Mouse (Mus musculus): Measurements from ENCODE around the gene Pqlc2. TPM values are rescaled to one million over a fixed set of nuclear protein-coding genes. Genes with fewer than 3 reads are reported as not detected.
A peak's percentile ranks its signal among the peaks of the same experiment; 100 is the strongest.

Gene Pqlc2
- 10 to 100 TPM; 12.3 to 18.9 (median 14.4) TPM for total RNA-seq (2022)

GRCm38 (mm10) chr4:139310171-139310898, at the start of gene Pqlc2, which contains the start of gene Akr7a5:
TSS of gene Pqlc2 (minus strand) at chr4:139310708.
TSS of gene Akr7a5 (plus strand) at chr4:139310744.
- DNase-seq (ENCODE audit: low spot score in 2 of 2) = peak; percentile 95 to 96

- DNase-seq (ENCODE audit: low spot score in 2 of 2) = no peak
Observed at GRCm38 (mm10) chr4:139357211-139357610, 46.7 kb upstream of the Pqlc2 start.

GRCm38 (mm10) chr4:139352832-139353231, 42.3 kb upstream of the Pqlc2 start:
- DNase-seq (ENCODE audit: low spot score in 2 of 2) = no peak

- peak; percentile 76 to 84 for DNase-seq (ENCODE audit: low spot score in 2 of 2)
Observed at GRCm38 (mm10) chr4:139351931-139352711, 41.6 kb upstream of the Pqlc2 start, which contains the start of the genes Mrto4, Emc1 and Ubr4. TSS of gene Mrto4 (minus strand) at chr4:139352576. TSS of gene Emc1 (plus strand) at chr4:139352587. TSS of gene Ubr4 (plus strand) at chr4:139352609.

DNA sequence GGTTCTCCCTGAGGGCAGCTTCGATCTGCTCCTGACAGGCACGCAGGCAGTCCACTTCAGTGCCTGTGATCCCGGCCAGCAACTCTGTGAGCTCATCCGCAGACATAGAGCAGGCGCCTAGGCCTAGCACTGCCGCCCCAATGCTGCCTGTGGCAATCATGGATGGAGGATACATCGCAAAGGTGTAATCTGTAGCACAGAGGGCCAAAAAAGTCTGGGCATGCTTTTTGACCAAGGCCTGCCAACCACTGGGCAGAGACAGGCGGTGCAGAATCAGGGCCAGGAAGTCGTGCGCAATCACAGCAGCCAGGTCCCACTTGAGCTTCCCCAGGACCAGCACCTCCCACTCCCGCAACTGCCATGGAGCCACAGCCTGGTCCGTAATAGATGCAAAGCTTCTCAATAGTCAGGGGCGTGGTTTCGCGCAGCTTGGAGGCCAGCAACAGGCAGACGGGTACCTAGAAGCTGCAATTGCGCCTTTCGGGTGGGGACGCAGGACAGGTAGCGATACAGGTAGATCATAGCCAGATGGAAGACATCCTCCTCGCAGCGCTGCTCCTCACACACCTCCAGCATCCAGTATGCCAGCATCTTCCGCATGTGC, 35.0 kb upstream of the Pqlc2 start:
- no peak for DNase-seq (ENCODE audit: low spot score in 2 of 2)

DNA sequence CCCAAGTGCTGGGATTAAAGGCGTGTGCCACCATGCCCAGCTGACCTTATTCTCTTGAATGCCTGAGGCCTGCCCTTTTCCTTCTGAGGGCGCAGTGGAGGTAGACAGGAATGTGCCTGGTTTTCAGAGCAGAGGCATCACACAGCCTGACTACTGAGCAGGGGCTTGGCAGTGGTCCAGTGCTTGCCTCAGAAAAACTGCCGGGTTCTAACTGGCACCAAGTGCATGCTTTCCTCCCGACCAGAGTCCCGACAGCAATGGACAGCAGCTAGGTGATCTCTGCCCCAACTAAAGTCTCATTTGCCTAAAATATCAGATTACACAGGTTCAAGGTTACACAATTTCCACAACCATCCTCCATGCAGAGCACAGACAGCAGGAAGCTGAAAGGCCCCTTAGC, 33.2 kb upstream of the Pqlc2 start:
- DNase-seq (ENCODE audit: low spot score in 2 of 2) = no peak

- no peak for DNase-seq (ENCODE audit: low spot score in 2 of 2)
Observed at GRCm38 (mm10) chr4:139341556-139342233, 31.2 kb upstream of the Pqlc2 start.

DNA sequence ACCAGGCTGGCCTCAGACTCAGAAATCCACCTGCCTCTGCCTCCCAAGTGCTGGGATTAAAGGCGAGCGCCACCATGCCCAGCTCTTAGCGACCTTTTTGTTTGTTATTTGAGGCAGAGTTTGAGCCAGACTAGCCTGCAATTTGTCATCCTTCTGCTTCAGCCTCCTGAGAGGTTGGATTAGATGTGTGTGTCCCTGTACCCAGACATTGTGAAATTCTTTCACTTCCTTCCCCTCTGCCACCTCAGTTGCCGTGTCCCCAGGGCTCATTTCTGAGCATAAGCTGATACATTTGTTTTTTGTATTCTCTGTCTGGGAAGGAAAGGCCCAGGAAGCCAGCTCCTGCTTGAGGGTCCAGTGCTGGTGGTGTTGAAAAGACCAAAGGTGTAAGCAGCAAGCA, 30.3 kb upstream of the Pqlc2 start:
- no peak for DNase-seq (ENCODE audit: low spot score in 2 of 2)

DNA sequence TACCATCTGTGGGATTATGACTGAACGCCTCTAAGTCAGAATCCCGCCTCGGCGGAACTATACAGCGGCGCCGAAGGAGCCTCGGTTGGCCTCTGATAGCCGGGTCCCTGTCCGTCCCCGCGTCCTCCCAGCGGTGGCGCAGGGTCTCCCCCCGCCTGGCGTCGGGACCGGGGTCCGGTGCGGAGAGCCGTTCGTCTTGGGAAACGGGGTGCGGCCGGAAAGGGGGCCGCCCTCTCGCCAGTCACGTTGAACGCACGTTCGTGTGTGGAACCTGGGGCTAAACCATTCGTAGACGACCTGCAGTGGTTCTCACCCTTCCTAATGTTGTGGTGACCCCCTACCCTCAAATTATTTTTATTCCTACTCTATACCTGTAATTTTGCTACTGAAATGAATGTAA, 27.6 kb upstream of the Pqlc2 start:
- DNase-seq (ENCODE audit: low spot score in 2 of 2) = no peak

GRCm38 (mm10) chr4:139336822-139337483, 26.4 kb upstream of the Pqlc2 start:
- DNase-seq (ENCODE audit: low spot score in 2 of 2) = peak in 1 of 2 experiments; percentile 30

GRCm38 (mm10) chr4:139335507-139335906, 25.0 kb upstream of the Pqlc2 start:
- no peak for DNase-seq (ENCODE audit: low spot score in 2 of 2)

DNA sequence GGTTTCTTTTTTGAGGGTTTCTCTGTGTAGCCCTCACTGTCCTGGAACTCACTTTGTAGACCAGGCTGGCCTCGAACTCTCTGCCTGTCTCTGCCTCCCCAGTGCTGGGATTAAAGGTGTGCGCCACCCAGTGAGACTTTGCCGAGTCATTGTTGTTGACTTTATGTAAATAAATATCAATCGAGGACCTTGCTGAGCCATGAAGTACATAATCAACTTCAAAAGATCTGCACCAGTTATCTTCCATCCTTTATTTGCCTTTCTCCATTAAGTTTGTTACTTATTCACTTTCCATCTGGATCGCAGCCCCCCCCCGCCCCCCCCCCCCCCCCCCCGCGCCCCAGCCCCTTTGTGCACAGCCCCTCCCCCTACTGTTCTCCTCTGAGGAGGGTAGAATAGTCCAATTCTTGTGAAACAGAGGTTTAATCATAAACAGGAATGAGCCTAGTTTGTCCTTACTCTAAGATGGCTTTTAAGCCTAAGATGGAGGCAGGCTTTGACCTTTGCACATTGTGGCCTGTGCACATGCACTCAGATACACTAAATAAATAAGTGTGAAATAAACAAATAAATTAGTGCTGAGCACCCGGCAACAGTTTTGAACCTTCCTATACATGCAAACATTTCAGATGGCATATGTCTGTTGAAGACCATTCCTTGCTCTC, 24.3 kb upstream of the Pqlc2 start:
- DNase-seq (ENCODE audit: low spot score in 2 of 2) = no peak

DNA sequence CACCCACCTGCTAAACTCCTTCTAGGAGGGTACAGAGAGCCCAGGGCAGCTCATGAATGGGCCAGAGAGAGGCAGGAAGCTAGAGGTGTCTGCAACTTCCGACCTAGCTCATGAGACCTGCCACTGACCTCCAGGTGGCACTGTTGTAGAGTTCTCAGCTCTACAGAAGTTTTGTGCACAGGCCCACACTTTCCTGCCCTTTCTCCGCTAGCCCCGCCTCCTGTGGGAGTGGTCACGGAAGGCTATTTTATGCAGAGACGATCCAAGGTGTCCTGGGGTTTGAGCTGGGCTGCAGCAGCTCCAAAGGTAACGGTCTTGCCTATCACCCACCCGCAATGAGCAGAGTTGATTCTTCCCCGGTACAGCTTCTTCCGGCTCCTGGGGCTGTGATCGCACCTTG, 20.1 kb upstream of the Pqlc2 start:
- DNase-seq (ENCODE audit: low spot score in 2 of 2) = no peak

DNA sequence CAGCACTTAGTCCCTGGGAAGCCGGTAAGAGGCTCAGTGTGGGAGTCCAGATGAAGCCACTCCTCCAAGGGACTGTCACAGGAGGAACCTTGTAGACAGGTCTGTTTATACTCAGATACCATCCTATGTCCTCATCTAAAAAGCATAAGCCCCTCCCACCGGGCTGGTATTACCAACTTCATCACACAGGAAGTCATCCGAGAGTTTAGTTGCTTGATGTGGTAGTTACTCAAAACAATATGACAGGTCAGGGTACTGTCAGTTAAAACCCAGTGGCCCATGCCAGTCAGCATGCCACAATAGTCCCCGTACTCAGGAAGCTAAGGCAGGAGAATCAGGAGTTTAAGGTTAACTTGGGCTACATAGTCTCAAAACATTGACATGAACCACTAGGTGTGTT, 9.2 kb upstream of the Pqlc2 start:
- DNase-seq (ENCODE audit: low spot score in 2 of 2) = no peak

DNA sequence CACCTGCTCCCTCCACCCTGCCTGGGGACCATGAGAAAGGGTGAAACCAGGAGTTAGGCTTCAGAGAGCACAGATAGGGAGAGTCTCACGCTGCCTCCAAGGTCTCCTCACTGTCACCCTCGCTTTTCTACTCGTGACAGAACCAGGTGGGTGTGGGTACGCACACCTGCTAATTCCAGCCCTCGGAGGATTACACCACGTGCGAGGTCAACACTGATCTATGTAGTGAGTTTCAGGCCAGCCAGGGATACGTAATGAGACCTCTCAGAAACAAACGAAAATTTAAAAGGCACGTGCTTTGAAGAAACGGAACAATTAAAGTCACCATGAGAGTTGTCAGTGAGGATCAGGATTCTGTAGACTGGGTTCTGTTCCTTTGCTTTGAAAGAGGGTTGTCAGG, 7.9 kb upstream of the Pqlc2 start:
- no peak for DNase-seq (ENCODE audit: low spot score in 2 of 2)

GRCm38 (mm10) chr4:139312632-139313031, 2.1 kb upstream of the Pqlc2 start:
- DNase-seq (ENCODE audit: low spot score in 2 of 2) = no peak

DNA sequence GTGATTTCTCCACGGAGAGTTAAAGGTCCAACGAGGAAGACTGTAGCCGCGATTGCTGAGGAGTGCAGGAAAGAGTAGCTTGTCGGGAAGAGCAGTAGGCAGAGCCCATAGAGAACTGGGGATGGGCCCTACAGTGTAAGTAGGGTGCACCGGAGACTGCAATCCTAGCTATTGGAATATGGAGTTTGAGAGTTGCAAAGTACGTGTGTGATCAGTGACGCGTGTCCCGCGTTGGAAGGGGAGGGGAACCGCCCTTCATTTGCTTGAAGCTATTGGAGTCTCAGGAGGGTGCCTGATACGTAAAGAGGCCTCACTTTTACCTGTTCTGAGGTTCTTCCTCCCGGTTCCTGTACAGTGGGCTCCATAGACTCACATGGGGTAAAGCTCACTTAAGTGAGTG, 1.2 kb upstream of the Pqlc2 start:
- no peak for DNase-seq (ENCODE audit: low spot score in 2 of 2)

GRCm38 (mm10) chr4:139310899-139311701, 592 bp upstream of the Pqlc2 start:
- no peak for DNase-seq (ENCODE audit: low spot score in 2 of 2)

DNA sequence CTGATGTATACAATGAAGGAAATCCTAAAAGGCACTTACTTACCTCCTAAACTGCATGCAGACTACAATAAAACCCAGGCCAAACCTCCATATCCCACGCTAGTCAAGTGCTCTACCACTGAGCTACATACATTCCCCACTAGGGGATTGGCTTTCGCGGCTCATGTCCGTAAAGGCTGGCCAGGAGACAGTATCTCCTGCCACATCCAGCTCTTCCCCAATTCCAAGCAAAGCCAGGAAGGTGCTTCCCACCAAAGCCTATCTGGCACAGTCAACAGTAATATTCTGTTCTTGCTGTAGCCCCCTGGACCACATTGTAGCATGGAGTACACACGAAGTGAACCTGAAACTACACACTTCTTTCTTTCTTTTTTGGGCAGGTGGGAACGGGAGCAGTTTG, 857 bp downstream of the Pqlc2 start:
- DNase-seq (ENCODE audit: low spot score in 2 of 2) = no peak

GRCm38 (mm10) chr4:139307916-139308315, 2.6 kb downstream of the Pqlc2 start:
- DNase-seq (ENCODE audit: low spot score in 2 of 2) = no peak

All from left cerebral cortex, adult 8-10 months (tissue).